Mouse (Mus musculus): ENCODE measurements at regions not wholly inside any gene's neighbourhood (a gene's known extent, or its start where the extent isn't known, plus 50 kb on each side); places are given as distances from the start of the nearest gene placed in this dataset.
A peak's percentile ranks its signal among the peaks of the same experiment; 100 is the strongest.

DNA sequence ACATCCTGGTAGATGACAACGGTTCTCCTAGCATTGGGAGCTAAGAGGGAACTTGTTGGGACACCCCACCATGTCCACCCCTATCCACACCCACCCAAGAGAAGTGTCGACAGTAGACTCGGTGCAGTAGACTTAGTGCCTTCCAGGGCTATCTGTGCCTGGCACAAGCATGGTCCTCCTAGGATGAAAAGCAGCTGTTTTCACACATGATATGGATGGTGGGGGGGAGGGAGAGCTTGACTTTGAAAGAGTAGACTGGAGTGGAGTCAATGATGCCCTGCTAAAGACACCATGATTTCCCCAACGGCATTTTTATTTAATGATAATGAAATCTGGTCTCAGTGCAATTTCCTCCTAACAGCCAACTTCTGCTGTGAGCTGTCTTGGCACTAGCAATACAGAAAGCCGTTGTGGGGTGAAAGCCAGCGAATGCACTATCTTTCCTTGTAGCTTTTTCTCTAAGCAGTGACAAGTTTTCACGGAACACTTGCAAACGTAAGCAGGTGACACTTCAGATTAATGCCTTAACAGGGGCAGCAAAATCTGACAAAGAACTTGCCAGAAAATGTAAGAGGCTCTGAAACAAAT, 244.6 kb upstream of the Fn1 start:
- DNase-seq: peak; percentile 17 to 39

- no peak for DNase-seq
Observed at GRCm38 (mm10) chr1:71896141-71896725, 243.2 kb upstream of the Fn1 start.

GRCm38 (mm10) chr1:71893636-71894035, 240.6 kb upstream of the Fn1 start:
- DNase-seq: no peak

- no peak for DNase-seq
Observed at GRCm38 (mm10) chr1:71887809-71888208, 234.8 kb upstream of the Fn1 start.

DNA sequence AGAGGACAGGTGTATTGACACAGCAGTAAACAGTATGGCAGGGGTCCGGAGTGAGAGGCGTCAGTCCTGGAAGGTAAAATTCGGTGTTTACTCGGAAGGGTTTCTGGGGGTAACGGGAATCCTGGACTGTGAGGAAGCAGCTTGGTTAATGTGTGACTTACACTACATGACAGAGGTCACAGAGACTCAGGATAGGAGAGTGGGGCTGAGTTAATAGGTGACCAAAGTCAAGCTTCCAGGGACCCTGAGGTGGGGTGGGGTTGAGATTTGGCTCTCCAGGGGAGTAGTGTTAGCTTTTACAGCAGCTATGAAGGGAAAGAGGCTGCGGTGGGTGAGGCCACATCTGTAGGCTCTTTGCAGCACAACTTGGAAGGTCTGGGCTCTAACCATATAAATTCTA, 233.9 kb upstream of the Fn1 start:
- no peak for DNase-seq

GRCm38 (mm10) chr1:71886233-71886632, 233.2 kb upstream of the Fn1 start:
- no peak for DNase-seq

- no peak for DNase-seq
Observed at GRCm38 (mm10) chr1:71881851-71882250, 228.9 kb upstream of the Fn1 start.

GRCm38 (mm10) chr1:71881191-71881590, 228.2 kb upstream of the Fn1 start:
- DNase-seq: no peak

DNA sequence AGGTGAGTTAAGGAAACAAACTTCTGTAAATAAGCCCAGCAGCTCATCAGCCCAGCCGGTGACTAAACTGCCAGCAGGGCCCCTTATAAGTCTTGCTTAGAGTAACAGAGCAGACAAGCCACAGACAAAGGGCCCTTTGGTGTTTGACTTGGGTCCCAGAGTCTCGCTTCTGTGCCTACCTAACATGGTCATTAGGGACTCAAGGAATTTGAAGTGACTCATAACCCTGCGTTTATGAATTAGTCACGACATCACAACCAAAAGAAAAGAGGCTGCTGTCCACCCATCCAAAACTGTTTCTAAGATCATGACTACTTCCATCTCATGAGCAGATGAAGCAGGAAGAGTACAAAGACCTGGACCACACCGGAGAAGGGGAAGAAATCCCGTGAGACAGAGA, 227.5 kb upstream of the Fn1 start:
- DNase-seq: no peak

GRCm38 (mm10) chr1:71876712-71877401, 223.9 kb upstream of the Fn1 start:
- DNase-seq: no peak

- DNase-seq: no peak
Observed at GRCm38 (mm10) chr1:71874037-71874436, 221.0 kb upstream of the Fn1 start.

DNA sequence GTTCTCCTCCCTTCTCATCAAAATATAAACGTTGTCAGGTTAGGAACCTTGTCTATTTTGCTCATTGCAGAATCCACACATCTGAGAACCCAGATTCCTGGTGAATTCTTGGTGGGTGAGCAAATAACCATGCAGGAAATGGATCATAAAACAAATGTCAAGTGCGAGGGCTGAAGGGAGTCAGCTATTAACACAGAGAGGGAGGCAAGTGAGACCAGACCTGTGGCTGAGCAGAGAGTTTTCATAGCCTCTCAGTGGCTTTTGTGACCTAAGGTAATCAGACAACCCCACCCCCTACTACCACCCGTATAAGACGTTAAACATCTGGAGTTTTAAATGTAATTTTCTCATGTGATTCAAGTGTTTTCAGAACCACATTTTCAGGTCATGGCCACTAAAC, 212.7 kb upstream of the Fn1 start:
- no peak for DNase-seq

GRCm38 (mm10) chr1:71864749-71865148, 211.7 kb upstream of the Fn1 start:
- DNase-seq: no peak

GRCm38 (mm10) chr1:71853212-71853611, 200.2 kb upstream of the Fn1 start:
- no peak for DNase-seq

- DNase-seq: no peak
Observed at GRCm38 (mm10) chr1:71851268-71851667, 198.3 kb upstream of the Fn1 start.

DNA sequence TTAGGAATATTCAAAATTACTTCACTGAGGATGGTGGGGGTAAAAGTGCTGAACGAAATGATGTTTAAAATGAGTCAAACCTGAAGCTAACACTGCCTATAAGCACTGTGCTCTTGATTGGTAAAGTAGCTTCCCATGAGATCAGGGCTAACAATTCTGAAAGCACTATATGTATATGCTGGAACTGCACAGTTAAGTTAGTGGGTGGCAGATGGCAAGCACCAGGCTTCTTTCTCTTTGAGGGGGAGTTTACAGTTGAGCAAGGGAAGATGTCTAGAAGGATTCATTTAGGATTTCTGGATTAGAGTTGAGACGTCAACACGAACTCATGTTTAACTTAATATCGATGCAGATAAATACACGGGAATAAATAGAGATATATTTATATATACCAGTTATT, 195.7 kb upstream of the Fn1 start:
- no peak for DNase-seq

GRCm38 (mm10) chr1:71844938-71845685, 192.1 kb upstream of the Fn1 start:
- no peak for DNase-seq

DNA sequence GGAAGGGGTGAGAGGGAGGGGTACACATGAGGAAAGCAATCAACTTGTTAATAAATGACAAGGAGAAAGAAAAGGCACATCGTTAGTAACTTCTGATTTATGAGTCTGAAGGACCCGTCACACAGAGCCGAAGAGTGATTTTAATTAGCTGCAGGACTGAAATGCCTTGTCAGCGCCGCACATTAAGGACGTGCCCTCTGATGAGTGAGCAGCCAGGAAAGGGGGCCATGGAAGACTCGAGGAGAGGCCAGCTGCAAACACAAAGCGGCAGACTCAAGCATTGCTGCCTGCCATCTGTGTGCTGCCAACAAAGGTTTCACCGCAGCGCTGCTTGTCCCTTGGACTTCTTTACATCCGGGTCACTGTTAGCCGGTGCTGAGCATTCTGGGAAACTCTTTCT, 184.8 kb upstream of the Fn1 start:
- no peak for DNase-seq

DNA sequence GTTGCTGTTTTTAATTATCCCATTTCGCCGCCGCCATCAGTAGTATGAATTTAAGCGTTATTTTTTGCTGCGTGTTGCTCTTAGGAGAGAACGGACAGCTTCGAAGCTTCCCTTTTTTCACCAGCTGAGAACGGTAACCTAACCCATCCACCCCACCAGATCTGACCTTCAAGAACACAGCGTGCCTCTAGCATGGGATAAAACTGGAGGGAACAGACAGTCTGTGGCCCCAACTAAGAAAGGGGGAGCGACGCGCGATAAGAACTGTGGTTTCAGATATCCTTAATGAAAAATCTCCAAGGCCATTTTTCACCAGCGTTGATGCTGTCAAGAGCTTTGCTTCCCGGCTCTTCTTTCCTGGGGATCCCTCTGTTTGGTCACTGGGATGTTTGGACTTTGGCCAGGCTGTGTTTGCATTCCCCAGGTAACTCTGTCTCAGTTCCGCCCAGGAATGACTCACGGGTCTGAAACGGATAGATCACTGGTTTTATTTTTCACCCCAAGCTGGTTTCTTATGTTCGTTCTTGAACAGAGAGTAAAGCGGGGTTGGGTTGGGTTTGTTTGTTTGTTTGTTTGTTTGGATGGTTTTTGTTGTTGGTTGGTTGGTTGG, 184.1 kb upstream of the Fn1 start:
- no peak for DNase-seq

- no peak for DNase-seq
Observed at GRCm38 (mm10) chr1:71830379-71830778, 177.4 kb upstream of the Fn1 start.

GRCm38 (mm10) chr1:71824410-71824809, 171.4 kb upstream of the Fn1 start:
- DNase-seq: no peak

GRCm38 (mm10) chr1:71822123-71822522, 169.1 kb upstream of the Fn1 start:
- DNase-seq: no peak

DNA sequence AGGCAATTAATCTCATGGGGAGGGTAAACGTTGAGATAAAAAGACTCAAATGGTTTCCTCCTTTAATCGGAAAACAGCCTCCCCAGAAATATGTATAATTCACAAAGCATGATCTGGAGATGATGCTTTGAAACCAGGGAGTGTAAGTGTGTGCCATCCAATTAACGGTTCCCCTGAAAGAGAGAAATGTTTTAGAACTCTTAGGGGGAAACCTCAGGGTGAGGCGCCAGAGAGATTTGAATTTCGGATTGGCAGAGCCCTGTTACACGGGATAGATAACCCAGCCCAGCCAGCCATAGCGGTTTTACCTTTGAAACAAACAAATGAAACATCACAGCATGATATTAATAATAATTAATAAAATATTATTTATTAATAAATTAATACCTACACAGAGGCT, 168.1 kb upstream of the Fn1 start:
- DNase-seq: no peak
